In genomic region chr11:88629619-88630018, GRCm38 (mm10) we compare ENCODE assay signal across 9 mouse cellular contexts.
DNase-seq lines count a peak whose midpoint lies in the region; ATAC-seq lines count a peak whose summit lies in the region.
"Had no signal": no experiment of that assay in that cellular context is flagged by ENCODE, and none has a peak within 500 bp of the region (broad histone marks: within the 10 kb centered on the region; RNA-seq: fewer than 3 reads in every experiment).

No protein-coding gene starts in this region.

- no peak overlapping the region for H3K4me2 ChIP-seq in liver, embryonic 12.5 days
- no peak overlapping the region for H3K4me2 ChIP-seq in neural tube, embryonic 14.5 days (ENCODE audit: low read depth, low read length)
- H3K4me2 ChIP-seq: liver, embryonic 15.5 days had no signal

- H3K9ac ChIP-seq in liver, embryonic 12.5 days: no peak overlapping the region
- no peak overlapping the region for H3K9ac ChIP-seq in neural tube, embryonic 14.5 days (replicated peaks; ENCODE audit: low read depth, low read length)
- H3K9ac ChIP-seq: liver, embryonic 15.5 days had no signal

- peak overlapping the region; percentile 3; the same call in 1 of the 2 replicates for H3K27ac ChIP-seq in liver, embryonic 12.5 days
- H3K27ac ChIP-seq in embryonic facial prominence, embryonic 10.5 days (replicated peaks): peak overlapping the region; percentile 80
- H3K27ac ChIP-seq in hindbrain, embryonic 10.5 days: peak overlapping the region; percentile 85
- H3K27ac ChIP-seq in neural tube, embryonic 14.5 days (ENCODE audit: low read depth, low read length): peak overlapping the region; percentile 63
- H3K27ac ChIP-seq: liver, embryonic 15.5 days had no signal

- H3K9me3 ChIP-seq in liver, embryonic 12.5 days (replicated peaks): no peaks in the 10 kb centered on the region
- H3K9me3 ChIP-seq in embryonic facial prominence, embryonic 10.5 days: no peaks in the 10 kb centered on the region
- no peaks in the 10 kb centered on the region for H3K9me3 ChIP-seq in hindbrain, embryonic 10.5 days
- H3K9me3 ChIP-seq in neural tube, embryonic 14.5 days (ENCODE audit: control insufficient read depth, low read length): no peaks in the 10 kb centered on the region
- H3K9me3 ChIP-seq: liver, embryonic 15.5 days had no signal

- no peaks in the 10 kb centered on the region for H3K27me3 ChIP-seq in liver, embryonic 12.5 days (replicated peaks)
- no peaks in the 10 kb centered on the region for H3K27me3 ChIP-seq in embryonic facial prominence, embryonic 10.5 days (replicated peaks; ENCODE audit: low read depth, poor library complexity, severe bottlenecking)
- H3K27me3 ChIP-seq in hindbrain, embryonic 10.5 days (ENCODE audit: insufficient read depth, poor library complexity, severe bottlenecking): no peaks in the 10 kb centered on the region
- no peaks in the 10 kb centered on the region for H3K27me3 ChIP-seq in neural tube, embryonic 14.5 days (ENCODE audit: control insufficient read depth, insufficient read depth, low read length)
- H3K27me3 ChIP-seq: liver, embryonic 15.5 days had no signal

- no peak overlapping the region for H3K4me3 ChIP-seq in liver, embryonic 12.5 days
- no peak overlapping the region for H3K4me3 ChIP-seq in embryonic facial prominence, embryonic 10.5 days
- H3K4me3 ChIP-seq in hindbrain, embryonic 10.5 days: peak overlapping the region; percentile 5; the same call in 1 of the 2 replicates
- no peak overlapping the region for H3K4me3 ChIP-seq in neural tube, embryonic 14.5 days (ENCODE audit: low read depth, low read length)
- H3K4me3 ChIP-seq: liver, embryonic 15.5 days had no signal

- peaks cover 70% of the 10 kb centered on the region for H3K4me1 ChIP-seq in liver, embryonic 12.5 days
- peaks cover 67% of the 10 kb centered on the region for H3K4me1 ChIP-seq in embryonic facial prominence, embryonic 10.5 days
- H3K4me1 ChIP-seq in hindbrain, embryonic 10.5 days (replicated peaks): peaks cover 82% of the 10 kb centered on the region
- peaks cover 23% of the 10 kb centered on the region; the same call in 1 of the 2 replicates for H3K4me1 ChIP-seq in neural tube, embryonic 14.5 days (ENCODE audit: control insufficient read depth, insufficient read depth, low read length)

- DNase-seq in liver: no peak
- DNase-seq in embryonic facial prominence, embryonic 10.5 days (ENCODE audit: low spot score): peak; percentile 31
- no peak for DNase-seq in hindbrain, embryonic 10.5 days (ENCODE audit: low spot score)
- no peak for DNase-seq in lung, adult 18-20 months
- DNase-seq in adrenal gland, postnatal 4 days (ENCODE audit: low spot score in 2 of 2): no peak

- no peak for ATAC-seq in liver, embryonic 12.5 days
- 0 out of 2 replicates have a peak, but pooled peaks have one; percentile 31 for ATAC-seq in neural tube, embryonic 14.5 days (ENCODE audit: low read depth)
- ATAC-seq in cerebellum, adult (ENCODE audit: insufficient number of reproducible peaks, low FRiP score, low TSS enrichment): no peak

- 68% methylated on average over 4 of the region's 4 CpGs for WGBS in liver, embryonic 12.5 days (ENCODE audit: insufficient replicate concordance)
- 51% methylated on average over 4 of the region's 4 CpGs for WGBS in embryonic facial prominence, embryonic 10.5 days
- WGBS in hindbrain, embryonic 10.5 days: 34% methylated on average over 4 of the region's 4 CpGs
- 12% methylated on average over 4 of the region's 4 CpGs for WGBS in neural tube, embryonic 14.5 days

- no peaks in the 10 kb centered on the region for H3K36me3 ChIP-seq in liver, embryonic 12.5 days
- peaks cover 32% of the 10 kb centered on the region for H3K36me3 ChIP-seq in embryonic facial prominence, embryonic 10.5 days (replicated peaks)
- H3K36me3 ChIP-seq in hindbrain, embryonic 10.5 days: peaks cover 59% of the 10 kb centered on the region
- H3K36me3 ChIP-seq in neural tube, embryonic 14.5 days (ENCODE audit: control insufficient read depth, insufficient read depth, low read length): no peaks in the 10 kb centered on the region
- H3K36me3 ChIP-seq: liver, embryonic 15.5 days had no signal

Comparison
In these comparisons a context has a peak if more than half of its experiments do, and no peak if none do; other contexts are left out.
1. H3K27ac ChIP-seq: peak in every context shown above with its lines; median percentile 85 in hindbrain, embryonic 10.5 days; 80 in embryonic facial prominence, embryonic 10.5 days; 63 in neural tube, embryonic 14.5 days; 3 in liver, embryonic 12.5 days.